Comparison of ENCODE assay signal across 8 mouse cellular contexts in genomic region chr9:122687170-122687569, GRCm38 (mm10). TPM values are rescaled to one million over a fixed set of nuclear protein-coding genes. Genes with fewer than 3 reads are reported as not detected.
A peak's percentile ranks its signal among the peaks of the same experiment; 100 is the strongest.
DNase-seq lines count a peak whose midpoint lies in the region; ATAC-seq and TF ChIP-seq lines count a peak whose summit lies in the region.

No protein-coding gene starts in this region.

- H3K9ac ChIP-seq in heart, postnatal 0 days (replicated peaks; ENCODE audit: low read depth, low read length) = no peak overlapping the region
- H3K9ac ChIP-seq in heart, embryonic 11.5 days (ENCODE audit: low read depth, low read length) = no peak overlapping the region

- no peak overlapping the region for H3K4me2 ChIP-seq in heart, postnatal 0 days (ENCODE audit: low read depth, low read length)
- no peak overlapping the region for H3K4me2 ChIP-seq in heart, embryonic 11.5 days

- H3K27ac ChIP-seq in heart, postnatal 0 days (ENCODE audit: low read depth) = no peak overlapping the region
- no peak overlapping the region for H3K27ac ChIP-seq in heart, embryonic 11.5 days (ENCODE audit: low read depth, low read length)

- ATAC-seq in heart, postnatal 0 days (ENCODE audit: insufficient read depth, low read depth) = no peak
- no peak for ATAC-seq in heart, embryonic 11.5 days (replicated peaks; ENCODE audit: insufficient number of reproducible peaks, low FRiP score, low TSS enrichment)

- 10% methylated on average over 4 of the region's 4 CpGs for WGBS in heart, postnatal 0 days
- WGBS in heart, embryonic 11.5 days (ENCODE audit: insufficient replicate concordance) = 23% methylated on average over 4 of the region's 4 CpGs

- H3K9me3 ChIP-seq in heart, postnatal 0 days (replicated peaks; ENCODE audit: control insufficient read depth, low read length) = no peaks in the 10 kb centered on the region
- H3K9me3 ChIP-seq in heart, embryonic 11.5 days (replicated peaks; ENCODE audit: control insufficient read depth, low read length) = no peaks in the 10 kb centered on the region

- no peak for TF ChIP-seq EP300 in heart, postnatal 0 days (IDR thresholded peaks at IDR 0.05; ENCODE audit: low read depth)

- H3K27me3 ChIP-seq in heart, postnatal 0 days (ENCODE audit: control insufficient read depth, insufficient read depth, low read length) = no peaks in the 10 kb centered on the region
- 0 out of 2 replicates have a peak, but pooled peaks cover 5% of the 10 kb centered on the region for H3K27me3 ChIP-seq in heart, embryonic 11.5 days (ENCODE audit: control insufficient read depth, insufficient read depth, low read length)

- no peaks in the 10 kb centered on the region for H3K4me1 ChIP-seq in heart, postnatal 0 days (ENCODE audit: control insufficient read depth, insufficient read depth)
- H3K4me1 ChIP-seq in heart, embryonic 11.5 days (ENCODE audit: control insufficient read depth, insufficient read depth, low read length) = peaks cover 4% of the 10 kb centered on the region; the same call in 1 of the 2 replicates

- H3K36me3 ChIP-seq in heart, postnatal 0 days (replicated peaks; ENCODE audit: control insufficient read depth, insufficient read depth, low read length) = no peaks in the 10 kb centered on the region
- no peaks in the 10 kb centered on the region for H3K36me3 ChIP-seq in heart, embryonic 11.5 days (ENCODE audit: control insufficient read depth, insufficient read depth, low read length)

- no peak overlapping the region for H3K4me3 ChIP-seq in heart, postnatal 0 days (ENCODE audit: low read depth, low read length)
- H3K4me3 ChIP-seq in heart, embryonic 11.5 days (ENCODE audit: low read depth, low read length) = no peak overlapping the region

- TF ChIP-seq CTCF in heart, postnatal 0 days (IDR thresholded peaks at IDR 0.05; ENCODE audit: low read depth) = peak; percentile 64

- peak; percentile 30 for DNase-seq in heart, postnatal 0 days (ENCODE audit: low spot score)
- peak; percentile 59 for DNase-seq in right cerebral cortex, adult 18-20 months
- DNase-seq in right cerebral cortex, postnatal 14 days = no peak
- peak; percentile 75 for DNase-seq in embryo, embryonic 10.5 days (ENCODE audit: low spot score)
- DNase-seq in lung, postnatal 36 days = peak; percentile 29
- DNase-seq in spleen, postnatal 4 days (ENCODE audit: low spot score in 2 of 2) = no peak
- DNase-seq in gastrocnemius, postnatal 25 days = no peak

RNA-seq across cellular contexts. Expression of gene Topaz1, which starts 60.0 kb away (rescaled TPM):
- total RNA-seq in heart, postnatal 0 days (2014; rRNA removed; ENCODE audit: low replicate concordance) = not detected in 2 replicates
- polyA plus RNA-seq in heart, postnatal 0 days (2015; fragmentation: Nextera tagmentation; extraction: Ambion mirVana) = not detected in 2 replicates
- polyA plus RNA-seq in heart, embryonic 11.5 days (2014; fragmentation: Nextera tagmentation; extraction: Ambion mirVana) = 0.10 TPM in 1 of 2 replicates, not detected in the other
- not detected for total RNA-seq in gastrocnemius, postnatal 25 days (2021)

Comparison
In these comparisons a context has a peak if more than half of its experiments do, and no peak if none do; other contexts are left out.
1. DNase-seq: peak in heart, postnatal 0 days (single experiment), right cerebral cortex, adult 18-20 months (single experiment), embryo, embryonic 10.5 days (single experiment) and lung, postnatal 36 days (single experiment); none in right cerebral cortex, postnatal 14 days (single experiment), spleen, postnatal 4 days (0 of 2) and gastrocnemius, postnatal 25 days (single experiment).